ENCODE assay signal across 9 mouse cellular contexts in genomic region chr11:76261224-76261623, GRCm38 (mm10). TPM values are rescaled to one million over a fixed set of nuclear protein-coding genes. Genes with fewer than 3 reads are reported as not detected.
DNase-seq lines count a peak whose midpoint lies in the region; ATAC-seq and TF ChIP-seq lines count a peak whose summit lies in the region.
"Had no signal": no experiment of that assay in that cellular context is flagged by ENCODE, and none has a peak within 500 bp of the region (broad histone marks: within the 10 kb centered on the region; RNA-seq: fewer than 3 reads in every experiment).

No protein-coding gene starts in this region.

- DNase-seq in 3134 (ENCODE audit: extremely low read depth, insufficient read length, low spot score), result peak; percentile 24
- peak; percentile 70 for DNase-seq in CD4-positive helper T cell, adult 2 months (ENCODE audit: low read depth, low spot score)
- no peak for DNase-seq in hindbrain, postnatal 0 days (ENCODE audit: low spot score)
- no peak for DNase-seq in spleen, adult 12 weeks (ENCODE audit: low spot score)
- DNase-seq in left cerebral cortex, postnatal 10 days (ENCODE audit: extremely low spot score in 1 of 2, low spot score in 2 of 2), result no peak
- DNase-seq in adrenal gland, postnatal 14 days, result no peak
- DNase-seq: gastrocnemius, postnatal 25 days had no signal

- peaks cover 6% of the 10 kb centered on the region; the same call in 1 of the 2 replicates for H3K36me3 ChIP-seq in intestine, embryonic 16.5 days (ENCODE audit: control insufficient read depth, insufficient read depth, low read length)
- 0 out of 2 replicates have a peak, but pooled peaks cover 4% of the 10 kb centered on the region for H3K36me3 ChIP-seq in intestine, embryonic 15.5 days
- H3K36me3 ChIP-seq in hindbrain, postnatal 0 days (ENCODE audit: insufficient read depth, low read length), result no peaks in the 10 kb centered on the region

- H3K9me3 ChIP-seq in intestine, embryonic 16.5 days (ENCODE audit: control insufficient read depth, low read length), result no peaks in the 10 kb centered on the region
- H3K9me3 ChIP-seq in intestine, embryonic 15.5 days, result no peaks in the 10 kb centered on the region
- no peaks in the 10 kb centered on the region for H3K9me3 ChIP-seq in hindbrain, postnatal 0 days (ENCODE audit: low read length)

- H3K4me3 ChIP-seq in intestine, embryonic 16.5 days (ENCODE audit: low read length), result no peak overlapping the region
- H3K4me3 ChIP-seq in intestine, embryonic 15.5 days (replicated peaks), result no peak overlapping the region
- H3K4me3 ChIP-seq in hindbrain, postnatal 0 days (ENCODE audit: low read length), result no peak overlapping the region

- WGBS in intestine, embryonic 16.5 days, result 77% methylated on average over 12 of the region's 12 CpGs
- 77% methylated on average over 12 of the region's 12 CpGs for WGBS in intestine, embryonic 15.5 days
- WGBS in hindbrain, postnatal 0 days, result 59% methylated on average over 12 of the region's 12 CpGs

- H3K4me1 ChIP-seq in intestine, embryonic 16.5 days (ENCODE audit: control insufficient read depth, insufficient read depth, low read length), result no peaks in the 10 kb centered on the region
- H3K4me1 ChIP-seq in intestine, embryonic 15.5 days (replicated peaks), result 0 out of 2 replicates have a peak, but pooled peaks cover 2% of the 10 kb centered on the region
- H3K4me1 ChIP-seq in hindbrain, postnatal 0 days (ENCODE audit: insufficient read depth, low read length), result peaks cover 10% of the 10 kb centered on the region

- no peak overlapping the region for H3K4me2 ChIP-seq in intestine, embryonic 16.5 days (ENCODE audit: low read depth, low read length)
- H3K4me2 ChIP-seq in intestine, embryonic 15.5 days (replicated peaks), result no peak overlapping the region
- no peak overlapping the region for H3K4me2 ChIP-seq in hindbrain, postnatal 0 days (ENCODE audit: low read depth, low read length)

- ATAC-seq in intestine, embryonic 16.5 days, result no peak
- no peak for ATAC-seq in intestine, embryonic 15.5 days
- 0 out of 2 replicates have a peak, but pooled peaks have one; percentile 33 for ATAC-seq in hindbrain, postnatal 0 days

- intact Hi-C loops in left cerebral cortex, postnatal 10 days (cut with DNase I), result no loop called here

- H3K9ac ChIP-seq in intestine, embryonic 16.5 days (ENCODE audit: low read depth, low read length), result 0 out of 2 replicates have a peak overlapping the region, but pooled peaks have one; percentile 16
- no peak overlapping the region for H3K9ac ChIP-seq in intestine, embryonic 15.5 days
- no peak overlapping the region; the same call in 1 of the 2 replicates for H3K9ac ChIP-seq in hindbrain, postnatal 0 days (replicated peaks; ENCODE audit: low read length)

- TF ChIP-seq CTCF in hindbrain, postnatal 0 days (IDR thresholded peaks at IDR 0.05; ENCODE audit: low read depth), result no peak

- H3K27ac ChIP-seq in intestine, embryonic 16.5 days (ENCODE audit: low read length), result no peak overlapping the region
- no peak overlapping the region for H3K27ac ChIP-seq in intestine, embryonic 15.5 days
- H3K27ac ChIP-seq in hindbrain, postnatal 0 days, result no peak overlapping the region

- H3K27me3 ChIP-seq in intestine, embryonic 16.5 days (replicated peaks; ENCODE audit: control insufficient read depth, insufficient read depth, low read length), result no peaks in the 10 kb centered on the region
- H3K27me3 ChIP-seq in intestine, embryonic 15.5 days (replicated peaks), result no peaks in the 10 kb centered on the region
- H3K27me3 ChIP-seq in hindbrain, postnatal 0 days (ENCODE audit: insufficient read depth, low read length), result no peaks in the 10 kb centered on the region

RNA-seq across cellular contexts. Expression of gene Glod4, which starts 17.7 kb away (rescaled TPM):
- 119 and 129 TPM in 2 replicates for polyA plus RNA-seq in intestine, embryonic 16.5 days (2015; fragmentation: Nextera tagmentation; extraction: Ambion mirVana)
- polyA plus RNA-seq in intestine, embryonic 15.5 days (2015; fragmentation: Nextera tagmentation; extraction: Ambion mirVana), result 123 and 138 TPM in 2 replicates
- total RNA-seq in hindbrain, postnatal 0 days (2014; rRNA removed), result 34.2 and 39.8 TPM in 2 replicates
- 116 and 118 TPM in 2 replicates for polyA plus RNA-seq in hindbrain, postnatal 0 days (2015; fragmentation: Nextera tagmentation; extraction: Ambion mirVana)
- 10 to 100 TPM; 47.9 to 53.8 TPM for total RNA-seq in left cerebral cortex, postnatal 10 days (2021)
- total RNA-seq in adrenal gland, postnatal 14 days (2021), result 75.2 and 79.0 TPM in 2 replicates

RNA-seq across cellular contexts. Expression of gene Mrm3, which starts 17.7 kb away (rescaled TPM):
- polyA plus RNA-seq in intestine, embryonic 16.5 days (2015; fragmentation: Nextera tagmentation; extraction: Ambion mirVana), result 22.9 and 29.2 TPM in 2 replicates
- 26.3 and 29.6 TPM in 2 replicates for polyA plus RNA-seq in intestine, embryonic 15.5 days (2015; fragmentation: Nextera tagmentation; extraction: Ambion mirVana)
- total RNA-seq in hindbrain, postnatal 0 days (2014; rRNA removed), result 11.9 and 19.2 TPM in 2 replicates
- 22.5 and 22.8 TPM in 2 replicates for polyA plus RNA-seq in hindbrain, postnatal 0 days (2015; fragmentation: Nextera tagmentation; extraction: Ambion mirVana)
- 10 to 100 TPM; 17.4 to 17.6 TPM for total RNA-seq in left cerebral cortex, postnatal 10 days (2021)
- total RNA-seq in adrenal gland, postnatal 14 days (2021), result 23.8 and 25.0 TPM in 2 replicates

RNA-seq across cellular contexts. Expression of gene Gemin4, which starts 43.8 kb away (rescaled TPM):
- polyA plus RNA-seq in intestine, embryonic 16.5 days (2015; fragmentation: Nextera tagmentation; extraction: Ambion mirVana), result 26.6 and 29.4 TPM in 2 replicates
- 28.8 and 32.6 TPM in 2 replicates for polyA plus RNA-seq in intestine, embryonic 15.5 days (2015; fragmentation: Nextera tagmentation; extraction: Ambion mirVana)
- total RNA-seq in hindbrain, postnatal 0 days (2014; rRNA removed), result 14.8 and 17.4 TPM in 2 replicates
- polyA plus RNA-seq in hindbrain, postnatal 0 days (2015; fragmentation: Nextera tagmentation; extraction: Ambion mirVana), result 7.0 and 9.3 TPM in 2 replicates
- 10 to 100 TPM in 1 of 2 experiments, 1 to 10 TPM in 1; 6.9 to 10.4 TPM for total RNA-seq in left cerebral cortex, postnatal 10 days (2021)
- 6.0 and 7.1 TPM in 2 replicates for total RNA-seq in adrenal gland, postnatal 14 days (2021)

RNA-seq across cellular contexts. Expression of gene Dbil5, which starts 43.8 kb away (rescaled TPM):
- 0.86 and 1.1 TPM in 2 replicates for polyA plus RNA-seq in intestine, embryonic 16.5 days (2015; fragmentation: Nextera tagmentation; extraction: Ambion mirVana)
- polyA plus RNA-seq in intestine, embryonic 15.5 days (2015; fragmentation: Nextera tagmentation; extraction: Ambion mirVana), result 1.2 and 1.7 TPM in 2 replicates
- total RNA-seq in hindbrain, postnatal 0 days (2014; rRNA removed), result not detected in 2 replicates
- polyA plus RNA-seq in hindbrain, postnatal 0 days (2015; fragmentation: Nextera tagmentation; extraction: Ambion mirVana), result 0.34 and 0.54 TPM in 2 replicates
- under 1 TPM; 0.64 to 0.67 TPM for total RNA-seq in left cerebral cortex, postnatal 10 days (2021)
- total RNA-seq in adrenal gland, postnatal 14 days (2021), result 1.3 TPM in 1 of 2 replicates, not detected in the other

Comparison
In these comparisons a context has a peak if more than half of its experiments do, and no peak if none do; other contexts are left out.
1. DNase-seq: peak in 3134 (single experiment) and CD4-positive helper T cell, adult 2 months (single experiment); none in hindbrain, postnatal 0 days (single experiment), spleen, adult 12 weeks (single experiment), left cerebral cortex, postnatal 10 days (0 of 2) and adrenal gland, postnatal 14 days (single experiment).